Mouse (Mus musculus): ENCODE measurements around the gene Tmed6.

DNA sequence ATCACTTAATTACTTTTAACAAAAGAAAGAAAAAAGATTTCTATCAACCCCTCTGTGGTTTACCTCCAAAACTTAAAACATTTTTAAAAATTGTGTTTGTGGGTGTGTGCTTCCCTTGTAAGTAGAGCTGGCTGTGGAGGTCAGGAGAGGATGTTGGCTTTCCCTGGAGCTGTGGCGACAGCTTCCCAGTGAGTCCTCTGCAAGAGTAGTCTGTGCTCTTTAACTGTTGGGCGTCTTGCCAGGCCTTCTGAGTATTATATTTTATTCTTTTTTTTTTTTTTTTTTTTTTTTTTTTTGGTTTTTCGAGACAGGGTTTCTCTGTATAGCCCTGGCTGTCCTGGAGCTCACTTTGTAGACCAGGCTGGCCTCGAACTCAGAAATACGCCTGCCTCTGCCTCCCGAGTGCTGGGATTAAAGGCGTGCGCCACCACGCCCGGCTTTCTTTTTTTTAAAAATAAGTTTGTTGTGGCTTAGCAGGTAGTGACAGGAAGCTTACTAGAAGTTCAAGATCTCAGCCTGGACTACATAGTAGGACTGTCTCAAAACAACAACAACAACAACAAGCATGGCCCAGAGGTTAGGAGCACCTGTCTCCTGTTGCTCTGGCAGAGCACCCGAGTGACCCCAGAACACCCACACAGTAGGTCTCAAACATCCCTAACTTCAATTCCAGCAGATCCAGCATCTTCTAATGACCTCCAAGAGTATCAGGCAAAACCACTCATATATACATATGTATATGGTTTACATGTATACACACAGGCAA lies 46.1 kb upstream of the Tmed6 start:
- TF ChIP-seq CTCF (conservative IDR thresholded peaks at IDR 0.05; ENCODE audit: insufficient read depth, insufficient read length, low read depth, low read length), result no peak
- no peak for TF ChIP-seq POLR2A (IDR thresholded peaks at IDR 0.05; ENCODE audit: low read depth, low read length)
